ENCODE assay signal across 12 mouse cellular contexts in the genomic region with DNA sequence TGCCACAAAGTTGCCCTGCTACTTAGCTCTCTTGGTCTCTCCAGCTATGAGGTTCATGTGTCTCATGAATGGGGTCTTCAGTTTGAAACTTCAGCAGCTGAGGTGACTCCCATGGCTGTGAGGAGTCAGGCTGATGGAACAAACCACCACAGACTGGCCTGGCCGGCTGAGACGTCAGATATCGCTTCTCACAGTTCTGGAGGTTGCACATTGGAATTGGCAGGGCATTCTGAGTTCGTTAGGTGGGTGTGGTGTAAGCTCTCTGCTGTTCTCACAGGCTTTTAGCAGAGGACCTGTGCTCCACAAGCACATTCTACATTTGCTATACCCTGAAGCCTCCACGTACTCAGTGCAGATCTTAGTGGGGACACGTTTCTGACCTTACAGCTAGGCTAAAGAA.
DNase-seq lines count a peak whose midpoint lies in the region; ATAC-seq and TF ChIP-seq lines count a peak whose summit lies in the region.
"Had no signal": no experiment of that assay in that cellular context is flagged by ENCODE, and none has a peak within 500 bp of the region (broad histone marks: within the 10 kb centered on the region; RNA-seq: fewer than 3 reads in every experiment).

No protein-coding gene starts in this region.

- no peak overlapping the region for H3K4me3 ChIP-seq in heart, embryonic 11.5 days (ENCODE audit: low read depth, low read length)
- H3K4me3 ChIP-seq in liver, embryonic 14.5 days (ENCODE audit: insufficient read depth in 1 of 2, low read depth in 2 of 2, low read length in 2 of 2), result no peak overlapping the region
- H3K4me3 ChIP-seq in forebrain, embryonic 13.5 days, result no peak overlapping the region
- H3K4me3 ChIP-seq: neural tube, embryonic 13.5 days had no signal

- WGBS in heart, embryonic 11.5 days (ENCODE audit: insufficient replicate concordance), result 14% methylated on average over 6 of the region's 6 CpGs
- WGBS in liver, embryonic 14.5 days (ENCODE audit: insufficient replicate concordance), result 30% methylated on average over 6 of the region's 6 CpGs
- WGBS in forebrain, embryonic 13.5 days, result 60% methylated on average over 6 of the region's 6 CpGs

- H3K27me3 ChIP-seq in heart, embryonic 11.5 days (ENCODE audit: control insufficient read depth, insufficient read depth, low read length), result no peaks in the 10 kb centered on the region
- no peaks in the 10 kb centered on the region for H3K27me3 ChIP-seq in liver, embryonic 14.5 days (ENCODE audit: control insufficient read depth, insufficient read depth, low read length)
- H3K27me3 ChIP-seq in forebrain, embryonic 13.5 days, result no peaks in the 10 kb centered on the region
- H3K27me3 ChIP-seq: neural tube, embryonic 13.5 days had no signal

- H3K9ac ChIP-seq in heart, embryonic 11.5 days (ENCODE audit: low read depth, low read length), result peak overlapping the region; percentile 29; the same call in 1 of the 2 replicates
- no peak overlapping the region for H3K9ac ChIP-seq in liver, embryonic 14.5 days (replicated peaks)
- no peak overlapping the region for H3K9ac ChIP-seq in forebrain, embryonic 13.5 days
- H3K9ac ChIP-seq: hindbrain, embryonic 14.5 days; neural tube, embryonic 13.5 days had no signal

- H3K9me3 ChIP-seq in heart, embryonic 11.5 days (replicated peaks; ENCODE audit: control insufficient read depth, low read length), result no peaks in the 10 kb centered on the region
- no peaks in the 10 kb centered on the region for H3K9me3 ChIP-seq in liver, embryonic 14.5 days (ENCODE audit: control insufficient read depth, low read length)
- H3K9me3 ChIP-seq in forebrain, embryonic 13.5 days (replicated peaks), result no peaks in the 10 kb centered on the region
- H3K9me3 ChIP-seq: G1E; neural tube, embryonic 13.5 days had no signal

- H3K27ac ChIP-seq in heart, embryonic 11.5 days (ENCODE audit: low read depth, low read length), result peak overlapping the region; percentile 78
- H3K27ac ChIP-seq in liver, embryonic 14.5 days, result no peak overlapping the region
- H3K27ac ChIP-seq in forebrain, embryonic 13.5 days, result no peak overlapping the region
- H3K27ac ChIP-seq: hindbrain, embryonic 14.5 days; neural tube, embryonic 13.5 days had no signal

- ATAC-seq in heart, embryonic 11.5 days (replicated peaks; ENCODE audit: insufficient number of reproducible peaks, low FRiP score, low TSS enrichment), result 0 out of 2 replicates have a peak, but pooled peaks have one; percentile 20
- ATAC-seq in liver, embryonic 14.5 days (ENCODE audit: insufficient read depth), result peak; percentile 60; the same call in 1 of the 2 replicates
- ATAC-seq in forebrain, embryonic 13.5 days, result no peak

- H3K4me2 ChIP-seq in heart, embryonic 11.5 days, result peak overlapping the region; percentile 38; the same call in 1 of the 2 replicates
- no peak overlapping the region for H3K4me2 ChIP-seq in liver, embryonic 14.5 days (ENCODE audit: low read depth)
- H3K4me2 ChIP-seq in forebrain, embryonic 13.5 days, result no peak overlapping the region
- H3K4me2 ChIP-seq: hindbrain, embryonic 14.5 days; neural tube, embryonic 13.5 days had no signal

- peaks cover 70% of the 10 kb centered on the region for H3K4me1 ChIP-seq in heart, embryonic 11.5 days (ENCODE audit: control insufficient read depth, insufficient read depth, low read length)
- peaks cover 0 to 25% of the 10 kb centered on the region in 2 experiments; a peak in 2 of 4 replicates for H3K4me1 ChIP-seq in liver, embryonic 14.5 days (replicated peaks; ENCODE audit: control insufficient read depth in 2 of 2, insufficient read depth in 2 of 2, low read length in 1 of 2)
- peaks cover 4% of the 10 kb centered on the region for H3K4me1 ChIP-seq in forebrain, embryonic 13.5 days

- no peak for TF ChIP-seq CTCF in liver, embryonic 14.5 days (IDR thresholded peaks at IDR 0.05; ENCODE audit: low read depth)

- TF ChIP-seq EP300 in liver, embryonic 14.5 days (IDR thresholded peaks at IDR 0.05; ENCODE audit: low read depth), result no peak

- H3K36me3 ChIP-seq in heart, embryonic 11.5 days (ENCODE audit: control insufficient read depth, insufficient read depth, low read length), result no peaks in the 10 kb centered on the region
- H3K36me3 ChIP-seq in liver, embryonic 14.5 days (replicated peaks; ENCODE audit: control insufficient read depth, insufficient read depth, low read depth), result no peaks in the 10 kb centered on the region
- no peaks in the 10 kb centered on the region for H3K36me3 ChIP-seq in forebrain, embryonic 13.5 days (ENCODE audit: poor library complexity, severe bottlenecking)
- H3K36me3 ChIP-seq: G1E; neural tube, embryonic 13.5 days had no signal

- peak; percentile 51 for DNase-seq in urinary bladder, postnatal 14 days (ENCODE audit: low spot score)
- no peak for DNase-seq in urinary bladder, postnatal 4 days (ENCODE audit: low spot score in 2 of 2)
- no peak for DNase-seq in liver, embryonic 14.5 days (ENCODE audit: low read depth in 3 of 3, low spot score in 3 of 3)
- no peak for DNase-seq in right cerebral cortex, postnatal 4 days
- DNase-seq in cerebellum, postnatal 25 days, result no peak
- DNase-seq: adrenal gland, postnatal 14 days; cerebellum, postnatal 14 days had no signal
